Mouse (Mus musculus) adipose tissue, adult 10 weeks (tissue): ENCODE results near the gene Gm5640. TPM values are rescaled to one million over a fixed set of nuclear protein-coding genes. Genes with fewer than 3 reads are reported as not detected.

Experiments used
- polyA plus RNA-seq: library from polyadenylated mRNA; stranded (reverse); fragments of 350-450 nt; fragmentation: Illumina TruSeq; extraction: RNeasy Lipid Tissue Mini Kit (QIAGEN cat#74804); gene quantifications from one replicate; pipeline ENCODE4 v1.2.3, GENCODE M21; 2014; ENCODE audit warnings: low read depth, low replicate concordance

Gm5640 gene
- polyA plus RNA-seq, result 0.57 TPM

GRCm38 (mm10) chrX:74645466-74646323 is at the start of gene Gm5640:
Gene Gm5640, minus strand, starts transcription at chrX:74645635.

GRCm38 (mm10) chrX:74592379-74592778 is 53.1 kb downstream of the Gm5640 start, which contains the start of gene Olfr1325:
Gene Olfr1325, plus strand, starts transcription at chrX:74592679.

Other genes starting within 250 kb of the Gm5640 start
- 165 TPM for gene G6pdx, start 216.4 kb downstream of the Gm5640 start, polyA plus RNA-seq
- gene Gm6880, start 164.2 kb downstream of the Gm5640 start, polyA plus RNA-seq, result not detected
- gene Olfr1326-ps1, start 70.7 kb downstream of the Gm5640 start, polyA plus RNA-seq, result not detected
- gene Olfr1325, start 53.0 kb downstream of the Gm5640 start, polyA plus RNA-seq, result not detected
- gene Gm6890, start 95.3 kb upstream of the Gm5640 start, polyA plus RNA-seq, result not detected
- 0.46 TPM for gene Gm5936, start 191.6 kb upstream of the Gm5640 start, polyA plus RNA-seq